Mouse (Mus musculus) brain, embryonic 14.5 days (tissue): ENCODE measurements around the gene Tspan4. TPM values are rescaled to one million over a fixed set of nuclear protein-coding genes. Genes with fewer than 3 reads are reported as not detected.

ENCODE experiments used
- DNase-seq: peaks from one replicate; pipeline ENCODE4 v3.0.0-alpha.2; 2011; ENCODE audit warnings: low read depth
- CTCF ChIP-seq: fragments of 200-500 bp; IDR thresholded peaks from 2 replicates; pipeline ENCODE4 v1.5.1; 2012; ENCODE audit warnings: inconsistent platforms, mild to moderate bottlenecking, moderate library complexity, borderline replicate concordance; ENCODE audit not compliant: insufficient read depth, insufficient read length; ENCODE audit errors: extremely low read depth
- POLR2A ChIP-seq: fragments of 200-500 bp; IDR thresholded peaks from 2 replicates; pipeline ENCODE4 v1.6.1; 2012; ENCODE audit warnings: mild to moderate bottlenecking, inconsistent platforms, borderline replicate concordance; ENCODE audit not compliant: poor library complexity, insufficient read depth, insufficient read length, severe bottlenecking; ENCODE audit errors: extremely low read depth
- polyA plus RNA-seq: library from polyadenylated mRNA; depleted of rRNA; stranded (reverse); fragments of >200 nt; gene quantifications from 2 replicates; pipeline ENCODE4 v1.2.3, GENCODE M21; 2012; rRNA removed

The Tspan4 gene
- 43.8 and 44.2 TPM in 2 replicates for polyA plus RNA-seq

- TF ChIP-seq POLR2A: no peak
- TF ChIP-seq CTCF: no peak
- DNase-seq: peak; percentile 94
These were observed at the start of gene Tspan4, which contains the start of gene Polr2l for GRCm38 (mm10) chr7:141475011-141475804. Gene Tspan4 (plus strand): TSS chr7:141475240. Gene Polr2l (minus strand): TSS chr7:141475132.

GRCm38 (mm10) chr7:141426948-141427730 lies 47.9 kb upstream of the Tspan4 start:
- TF ChIP-seq POLR2A: no peak
- no peak for TF ChIP-seq CTCF
- DNase-seq: no peak

- DNase-seq: no peak
- TF ChIP-seq POLR2A (no peak), CTCF (no peak)
These were observed 46.3 kb upstream of the Tspan4 start for GRCm38 (mm10) chr7:141428701-141429100.

- no peak for TF ChIP-seq CTCF
- no peak for TF ChIP-seq POLR2A
- peak; percentile 94 for DNase-seq
These were observed 45.7 kb upstream of the Tspan4 start, which contains the start of gene Cend1 for GRCm38 (mm10) chr7:141429310-141429709. Gene Cend1 (minus strand): TSS chr7:141429491.

GRCm38 (mm10) chr7:141429840-141430584 lies 45.0 kb upstream of the Tspan4 start:
- DNase-seq: no peak
- no peak for TF ChIP-seq POLR2A
- no peak for TF ChIP-seq CTCF

- no peak for TF ChIP-seq POLR2A
- no peak for TF ChIP-seq CTCF
- no peak for DNase-seq
These were observed 44.3 kb upstream of the Tspan4 start for GRCm38 (mm10) chr7:141430585-141431240.

GRCm38 (mm10) chr7:141431434-141432185 lies 43.4 kb upstream of the Tspan4 start:
- TF ChIP-seq CTCF (no peak), POLR2A (no peak)
- DNase-seq: no peak

- TF ChIP-seq POLR2A (no peak), CTCF (no peak)
- no peak for DNase-seq
These were observed 42.8 kb upstream of the Tspan4 start for GRCm38 (mm10) chr7:141432186-141432611.

- no peak for TF ChIP-seq POLR2A
- no peak for TF ChIP-seq CTCF
- peak; percentile 30 for DNase-seq
These were observed 42.1 kb upstream of the Tspan4 start for GRCm38 (mm10) chr7:141432741-141433516.
